Mouse (Mus musculus): ENCODE results near the gene Slk.
"Not testable (repeated sequence)": the region's sequence is repeated elsewhere in the genome, so short reads cannot be mapped to it uniquely, and the experiment has no call there.

Gene Slk

DNA sequence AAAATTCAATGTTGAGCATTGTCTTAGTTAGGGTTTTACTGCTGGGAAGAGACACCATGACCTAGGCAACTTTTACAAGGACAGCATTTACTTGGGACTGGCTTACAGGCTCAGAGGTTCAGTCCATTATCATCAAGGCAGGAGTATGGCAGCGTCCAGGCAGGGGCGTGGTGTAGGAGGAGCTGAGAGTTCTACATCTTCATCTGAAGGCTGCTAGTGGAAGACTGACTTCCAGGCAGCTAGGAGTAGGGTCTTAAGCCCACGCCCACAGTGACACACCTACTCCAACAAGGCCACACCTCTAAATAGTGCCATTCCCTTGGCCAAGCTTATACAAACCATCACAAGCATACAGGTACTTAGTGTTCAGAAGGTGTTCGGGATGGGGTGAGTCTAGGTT is 7.5 kb upstream of the Slk start:
- DNase-seq (ENCODE audit: low spot score) = not testable (repeated sequence)

DNA sequence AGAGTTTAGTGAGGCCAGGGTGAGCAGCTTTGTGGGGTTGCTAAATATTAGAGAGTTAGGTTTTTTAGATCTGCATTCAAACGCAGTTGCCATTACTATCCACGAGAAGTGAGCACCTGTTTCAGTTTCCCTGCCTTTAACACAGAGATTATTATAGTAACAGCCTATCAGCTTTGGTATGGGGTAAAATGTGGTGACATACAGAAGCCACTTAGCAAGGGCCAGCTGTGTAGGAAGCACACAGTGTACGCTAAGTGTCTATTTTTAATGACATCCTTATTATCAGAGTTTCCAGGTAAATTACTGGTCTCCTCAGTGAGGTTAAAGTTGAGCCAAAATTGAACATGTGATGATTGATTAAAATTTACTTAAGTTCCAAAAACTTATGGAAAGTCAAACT is 5.8 kb upstream of the Slk start:
- no peak for DNase-seq (ENCODE audit: low spot score)

DNA sequence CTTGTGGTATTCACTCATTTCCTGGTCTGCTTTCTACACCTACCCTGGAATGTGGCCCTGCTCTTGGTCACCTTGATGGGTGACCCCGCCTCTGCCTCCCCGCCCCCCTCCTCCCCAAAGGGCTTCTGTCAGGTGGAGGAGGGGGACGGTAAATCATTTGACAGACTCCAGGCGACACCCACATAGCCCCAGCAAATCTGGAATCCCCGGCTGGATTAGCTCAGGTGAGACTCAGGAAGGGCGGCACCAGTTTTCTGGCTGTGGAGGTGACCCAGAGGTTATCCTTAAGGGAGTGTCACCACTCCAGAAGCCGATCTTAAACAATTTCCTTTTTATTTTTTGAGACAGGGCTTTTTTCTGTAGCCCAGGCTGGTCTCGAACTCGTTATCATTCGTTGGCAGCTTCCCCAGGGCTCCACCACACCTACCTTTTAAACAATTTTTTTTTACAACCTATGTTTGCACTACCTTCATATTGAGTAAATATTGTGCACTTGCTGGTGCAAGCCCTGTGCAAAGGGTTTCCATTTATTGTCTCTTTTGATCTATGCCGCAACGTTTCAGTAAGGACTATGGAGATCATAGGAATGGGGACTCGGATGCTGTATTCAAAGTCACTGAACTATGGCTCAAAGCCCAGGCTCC is 775 bp upstream of the Slk start:
- no peak for DNase-seq (ENCODE audit: low spot score)

DNA sequence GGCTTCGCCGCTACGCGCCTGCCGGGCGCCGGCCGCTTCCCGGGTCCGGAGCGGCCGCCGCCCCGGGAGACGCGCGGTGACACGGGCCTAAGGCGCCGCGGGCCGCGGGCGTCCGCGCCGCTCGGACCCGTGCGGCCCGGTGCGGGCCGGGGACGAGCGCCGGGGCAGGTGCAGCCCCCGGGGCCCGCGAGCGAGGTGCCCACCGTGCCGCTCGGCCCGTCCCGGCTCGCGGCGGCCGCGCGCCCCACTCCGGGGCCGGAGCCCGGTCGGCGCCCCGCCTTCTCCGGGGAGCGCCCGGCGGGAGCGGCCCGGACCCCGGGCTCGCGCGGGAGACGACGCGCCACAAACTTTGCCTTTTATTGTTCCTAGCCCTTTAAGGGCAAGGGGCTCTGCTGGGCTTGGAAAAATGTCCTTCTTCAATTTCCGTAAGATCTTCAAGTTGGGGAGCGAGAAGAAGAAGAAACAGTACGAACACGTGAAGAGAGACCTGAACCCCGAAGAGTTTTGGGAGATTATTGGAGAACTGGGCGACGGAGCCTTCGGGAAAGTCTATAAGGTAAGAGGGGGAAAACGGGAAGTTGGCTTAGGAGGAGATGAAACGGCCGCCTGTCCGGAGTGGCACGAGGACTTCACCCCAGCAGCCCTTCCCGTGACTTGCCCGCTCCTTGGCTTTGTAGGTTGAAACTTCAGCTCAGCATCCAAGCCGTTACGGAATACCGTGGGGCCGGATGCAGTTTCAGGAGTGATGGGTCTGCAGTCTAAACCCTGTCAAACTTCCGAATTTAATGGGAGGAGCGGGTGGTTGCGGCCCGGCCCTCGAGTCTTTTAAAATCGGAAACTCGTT is 532 bp downstream of the Slk start:
- DNase-seq (ENCODE audit: low spot score) = no peak

DNA sequence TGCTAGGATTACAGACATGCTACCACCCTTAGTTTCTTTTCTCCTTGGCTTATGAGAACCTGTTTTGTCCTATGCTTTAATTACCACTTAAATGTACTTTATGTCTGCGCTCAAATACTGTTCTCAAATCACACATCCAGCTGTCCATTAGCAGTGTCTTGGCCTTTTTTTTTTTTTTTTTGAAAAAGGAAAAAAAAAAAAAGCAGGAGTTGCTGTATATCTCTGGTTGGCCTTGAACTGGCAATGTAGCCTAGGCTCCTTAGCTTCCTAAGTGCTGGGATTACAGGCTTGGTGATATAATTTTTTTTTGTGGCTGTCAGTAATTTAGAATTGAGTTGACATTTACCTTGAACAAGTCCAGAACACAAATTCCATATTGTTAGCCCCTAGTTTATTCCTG is 6.3 kb downstream of the Slk start:
- no peak for DNase-seq (ENCODE audit: low spot score)

DNA sequence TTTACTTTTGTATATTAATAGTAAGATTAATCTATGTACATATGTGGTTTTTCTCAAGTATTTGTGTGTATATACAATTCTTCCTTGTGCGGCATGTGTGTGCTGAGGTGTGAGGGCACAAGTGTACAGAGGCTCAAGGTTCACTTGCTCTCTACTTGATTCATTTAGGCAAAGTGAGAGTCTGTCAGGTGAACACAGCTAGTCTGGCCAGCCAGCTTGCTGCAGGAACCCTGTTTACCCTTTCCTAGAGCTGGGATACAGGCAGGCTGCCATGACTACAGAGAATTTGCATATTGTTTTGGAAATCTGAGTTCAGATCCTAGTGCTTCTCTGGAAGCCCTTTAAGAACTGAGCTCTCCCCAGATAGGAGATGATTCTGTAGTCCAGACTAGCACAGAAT is 7.5 kb downstream of the Slk start:
- DNase-seq (ENCODE audit: low spot score) = no peak

DNA sequence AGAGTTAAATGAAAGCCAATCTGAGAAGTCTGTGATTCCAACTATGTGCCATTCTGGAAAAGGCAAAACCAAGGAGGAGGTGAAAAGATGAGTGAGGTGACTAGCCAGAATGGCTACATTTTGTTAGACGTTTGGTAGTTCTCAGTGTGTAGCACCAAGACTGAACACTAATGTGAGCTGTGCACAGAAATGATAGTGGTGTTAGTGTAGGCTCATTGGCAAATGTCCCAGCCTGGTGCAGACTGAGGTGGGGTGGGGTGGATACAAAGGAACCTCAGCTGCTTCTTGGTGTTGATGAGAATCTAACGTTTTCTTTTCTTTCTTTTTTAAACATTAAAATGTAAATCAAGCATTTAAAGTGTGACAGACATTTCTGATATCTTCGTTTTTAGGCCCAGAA is 29.0 kb downstream of the Slk start:
- no peak for DNase-seq (ENCODE audit: low spot score)

DNA sequence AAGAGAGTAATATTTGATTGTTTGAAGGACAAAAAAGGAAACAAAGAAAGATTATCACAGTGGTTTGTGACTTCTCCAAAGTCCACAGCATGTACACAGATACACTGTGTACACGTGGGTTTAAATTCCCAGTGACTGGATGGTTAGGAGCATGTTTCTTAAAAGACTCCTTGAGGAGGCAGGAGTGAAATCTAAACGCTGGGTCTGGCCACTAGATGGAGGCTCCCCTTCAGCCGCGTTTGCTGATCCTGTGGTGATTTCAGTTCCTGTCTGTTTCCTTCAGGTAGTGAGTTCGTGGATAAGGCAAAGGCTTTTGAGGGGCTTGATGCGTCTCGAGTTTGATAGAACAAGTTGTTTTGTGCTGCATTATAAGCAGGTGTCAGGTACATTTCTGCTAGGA is 34.0 kb downstream of the Slk start:
- no peak for DNase-seq (ENCODE audit: low spot score)

DNA sequence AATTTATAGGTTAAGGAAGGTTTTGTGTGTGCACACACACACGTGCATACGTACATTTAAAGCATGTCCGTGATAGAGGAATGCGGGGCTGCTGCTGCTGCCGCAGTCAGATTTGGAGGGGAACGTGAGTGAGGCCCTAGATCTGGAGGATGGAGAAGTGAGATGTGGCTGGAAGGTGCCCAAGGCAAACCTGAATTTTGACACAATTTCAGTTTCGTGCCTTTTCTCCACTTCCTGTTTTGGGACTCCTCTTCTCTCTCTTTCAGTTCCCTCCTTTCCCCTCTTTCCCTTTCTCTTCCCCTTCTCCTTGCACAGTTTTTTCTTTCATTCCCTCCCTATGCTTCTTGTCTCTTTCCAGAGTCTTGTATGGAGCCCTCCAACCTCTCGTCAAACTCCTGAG is 42.0 kb downstream of the Slk start:
- no peak for DNase-seq (ENCODE audit: low spot score)

DNA sequence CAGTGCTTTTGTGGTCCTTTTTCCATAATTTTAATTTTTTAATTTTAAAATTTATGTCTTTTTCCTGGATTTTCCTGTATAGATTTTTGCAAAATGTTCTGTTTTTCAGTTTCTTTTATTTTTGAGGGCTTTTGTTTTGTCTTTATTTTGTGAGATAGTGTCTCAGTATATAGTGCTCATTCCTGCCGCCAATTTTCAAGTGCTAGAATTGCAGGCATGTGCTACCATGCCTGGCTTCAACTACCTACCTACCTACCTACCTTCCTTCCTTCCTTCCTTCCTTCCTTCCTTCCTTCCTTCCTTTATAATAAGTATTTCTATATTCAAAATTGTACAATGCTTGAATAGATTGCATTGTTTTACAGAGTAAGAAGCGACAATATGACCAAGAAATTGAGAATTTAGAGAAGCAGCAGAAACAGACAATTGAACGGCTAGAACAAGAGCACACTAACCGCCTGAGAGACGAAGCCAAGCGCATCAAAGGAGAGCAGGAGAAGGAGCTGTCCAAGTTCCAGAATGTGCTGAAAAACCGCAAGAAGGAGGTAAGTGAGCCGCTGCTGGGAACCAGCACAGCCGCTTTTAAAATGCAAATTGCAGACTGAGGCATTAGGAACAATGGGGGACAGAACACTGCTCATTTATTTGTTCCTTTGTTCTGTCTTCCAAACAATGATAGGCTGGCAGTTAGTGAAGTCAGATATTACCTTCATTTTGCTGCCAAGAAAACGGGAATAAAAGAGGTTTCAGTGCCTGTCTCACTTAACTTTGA is 45.6 kb downstream of the Slk start:
- DNase-seq (ENCODE audit: low spot score) = no peak

DNA sequence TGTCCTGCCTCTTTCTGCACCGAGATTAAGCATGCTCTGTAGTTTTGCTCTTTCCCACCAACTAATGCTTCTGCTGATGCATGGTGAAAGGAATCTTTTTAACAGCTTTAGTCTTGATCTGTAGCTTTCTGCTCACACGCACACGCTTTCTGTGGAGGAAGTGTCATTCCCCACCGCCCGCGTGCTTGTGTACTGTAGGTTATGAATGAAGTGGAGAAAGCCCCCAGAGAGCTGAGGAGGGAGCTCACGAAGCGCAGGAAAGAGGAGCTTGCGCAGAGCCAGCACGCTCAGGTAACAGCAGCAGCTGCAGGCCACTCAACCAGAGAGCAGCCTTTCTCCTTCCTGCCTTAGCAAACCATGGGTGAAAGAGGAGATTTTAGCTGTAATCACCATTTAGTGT is 48.0 kb downstream of the Slk start:
- no peak for DNase-seq (ENCODE audit: low spot score)

DNA sequence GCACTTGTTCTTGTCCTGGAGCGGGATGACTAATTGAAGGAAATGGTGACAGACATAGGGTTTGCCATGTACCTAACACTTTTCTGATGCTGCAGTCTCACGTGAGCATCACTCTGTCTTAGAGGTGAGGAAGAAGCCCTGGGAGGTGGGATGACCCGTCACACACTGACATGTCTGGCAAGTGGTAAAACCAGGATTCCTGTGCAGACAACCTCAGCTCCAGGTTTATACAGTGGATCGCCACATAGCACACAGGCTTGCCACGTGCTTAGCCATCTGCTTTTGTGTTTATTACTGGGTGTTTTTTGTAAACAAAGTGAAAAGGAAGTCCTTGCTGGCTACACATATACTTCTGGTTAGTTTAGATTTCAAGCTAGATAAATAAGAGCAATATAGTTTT is 49.6 kb downstream of the Slk start:
- no peak for DNase-seq (ENCODE audit: low spot score)

DNA sequence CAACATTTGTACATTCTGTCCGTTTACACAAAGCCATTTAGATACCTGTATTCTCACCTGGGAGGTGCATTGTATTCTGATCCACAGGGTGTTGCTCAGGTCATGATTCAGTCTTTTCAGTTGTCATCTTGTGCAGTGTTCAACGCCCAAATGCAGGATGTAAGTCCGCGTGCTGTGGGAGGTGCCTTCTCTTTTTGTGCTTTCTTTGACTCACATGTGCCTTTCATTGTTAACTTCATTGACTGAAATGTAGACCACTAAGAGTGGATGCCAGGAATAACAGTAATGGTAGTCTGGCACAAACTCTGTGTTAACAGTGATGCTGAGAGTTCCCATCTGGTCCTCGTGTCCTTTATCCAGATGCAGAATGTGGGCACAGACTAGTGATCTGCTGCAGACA is 50.9 kb downstream of the Slk start:
- no peak for DNase-seq (ENCODE audit: low spot score)

DNA sequence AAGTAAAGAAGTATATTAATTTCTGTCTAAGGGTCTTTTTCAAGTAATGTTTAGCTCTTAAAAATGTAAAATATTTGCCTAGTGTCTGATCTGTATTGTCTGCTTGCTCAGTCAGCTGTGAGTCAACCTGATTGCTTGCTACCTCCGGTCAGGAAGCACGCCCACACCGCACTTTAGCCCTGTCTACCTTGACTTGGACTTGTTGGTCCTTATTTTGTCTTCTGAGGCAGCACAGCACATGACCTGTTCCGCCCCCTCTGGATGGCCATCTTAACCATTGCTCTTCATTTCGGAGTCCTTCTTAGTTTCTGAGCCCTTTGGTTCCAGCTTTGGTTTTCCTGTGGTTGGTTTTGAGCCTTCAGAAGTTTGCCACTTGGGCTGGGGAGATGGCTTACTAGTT is 52.3 kb downstream of the Slk start:
- no peak for DNase-seq (ENCODE audit: low spot score)

DNA sequence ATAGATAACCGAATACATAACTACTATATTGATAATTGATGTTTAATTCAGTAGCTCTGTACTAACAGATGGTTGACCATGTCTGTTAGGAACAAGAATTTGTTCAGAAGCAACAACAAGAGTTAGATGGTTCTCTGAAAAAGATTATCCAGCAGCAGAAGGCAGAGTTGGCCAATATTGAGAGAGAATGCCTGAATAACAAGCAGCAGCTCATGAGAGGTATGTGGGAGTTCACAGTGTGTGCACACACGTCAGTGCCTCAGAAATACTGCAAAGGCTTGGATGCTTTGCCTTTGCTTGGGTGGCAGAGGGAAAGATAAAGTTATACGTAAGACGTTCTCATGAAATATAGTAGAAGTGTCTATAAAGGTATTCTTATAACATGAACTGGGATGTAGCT is 55.9 kb downstream of the Slk start:
- DNase-seq (ENCODE audit: low spot score) = no peak

DNA sequence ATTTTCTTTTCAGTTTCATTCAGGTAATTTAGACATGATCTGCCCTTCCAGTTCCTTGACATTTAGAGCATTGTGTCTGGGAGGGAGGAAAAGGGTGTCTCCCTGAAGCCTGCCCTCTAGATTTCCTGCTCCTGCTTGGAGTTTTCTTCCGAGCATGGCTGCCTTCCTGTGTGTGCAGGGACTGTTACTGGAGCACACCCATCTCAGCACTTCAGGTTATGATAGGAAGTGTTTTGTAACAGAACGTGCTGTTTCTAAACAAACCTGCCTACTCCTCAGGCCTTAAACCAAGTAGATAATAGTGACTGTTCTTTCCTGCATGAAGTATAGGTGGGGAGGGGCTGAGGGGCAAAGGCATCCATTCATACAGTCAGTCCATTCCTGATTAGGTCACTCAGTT is 64.4 kb downstream of the Slk start:
- no peak for DNase-seq (ENCODE audit: low spot score)

DNA sequence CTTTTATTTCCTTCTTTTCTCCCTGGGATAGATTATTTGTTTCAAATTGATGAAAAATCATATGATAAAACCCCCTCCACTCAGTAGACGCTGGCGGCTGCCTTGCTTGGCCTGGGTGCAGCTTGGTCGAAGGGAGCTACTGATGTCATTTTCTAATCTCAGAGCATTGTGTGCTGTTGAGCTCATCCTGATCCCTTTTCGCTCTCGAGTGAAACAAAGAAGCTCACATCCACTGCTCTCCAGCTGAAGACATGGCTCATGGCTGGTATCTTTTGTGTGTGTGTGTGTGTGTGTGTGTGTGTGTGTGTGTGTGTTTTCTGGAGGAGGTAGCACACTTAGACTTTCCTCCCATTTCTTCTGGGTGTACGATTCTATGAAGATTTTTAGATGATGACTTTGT is 66.1 kb downstream of the Slk start:
- DNase-seq (ENCODE audit: low spot score) = no peak

DNA sequence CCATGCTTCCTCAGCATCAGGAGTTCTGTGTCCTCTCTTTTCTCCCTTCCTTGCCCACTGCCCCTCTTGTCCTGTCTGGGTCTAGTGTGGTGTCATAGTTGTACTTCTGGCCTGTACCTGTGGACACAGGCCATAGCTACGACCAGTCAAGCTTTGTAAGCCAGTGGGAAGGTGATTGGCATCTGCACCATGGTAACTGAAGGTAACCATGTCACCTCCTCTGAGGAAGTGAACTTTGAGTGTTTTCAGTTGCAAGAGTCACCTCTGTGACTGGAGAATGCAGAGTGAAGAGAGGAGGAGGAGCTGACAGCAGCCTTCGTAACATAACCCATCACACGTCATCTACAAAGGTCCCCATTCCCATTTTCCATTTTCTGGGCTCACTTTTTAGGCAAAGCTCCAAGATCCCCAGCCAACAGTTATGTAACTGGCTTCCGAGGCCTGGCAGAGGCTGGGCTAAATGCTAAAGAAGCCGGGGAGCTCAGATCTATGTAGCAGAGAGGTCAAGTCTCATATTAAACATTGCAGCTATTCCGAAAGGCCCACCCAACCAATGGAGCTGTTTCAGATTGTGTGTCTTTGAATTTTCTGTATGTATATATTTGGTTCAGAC is 67.1 kb downstream of the Slk start:
- no peak for DNase-seq (ENCODE audit: low spot score)

DNA sequence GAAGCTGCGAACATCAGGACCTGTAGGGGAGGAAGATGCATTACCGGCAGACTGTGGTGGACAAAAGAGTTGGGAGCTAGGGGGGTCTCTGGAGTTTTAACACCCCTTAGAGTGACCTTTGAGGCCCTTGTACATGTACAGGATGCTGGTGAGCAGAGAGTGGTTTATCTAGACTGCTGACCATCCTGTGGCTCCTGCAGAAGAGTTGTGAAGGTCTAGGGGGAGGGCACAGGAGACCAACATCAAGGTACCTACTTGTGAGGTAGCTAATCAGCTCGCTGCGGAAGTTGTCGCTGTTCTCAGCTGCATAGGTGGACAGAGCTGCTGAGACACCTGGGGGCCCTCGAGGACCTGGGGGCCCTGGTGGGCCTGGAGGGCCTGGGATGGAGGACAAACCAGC is 69.6 kb downstream of the Slk start:
- no peak for DNase-seq (ENCODE audit: low spot score)

DNA sequence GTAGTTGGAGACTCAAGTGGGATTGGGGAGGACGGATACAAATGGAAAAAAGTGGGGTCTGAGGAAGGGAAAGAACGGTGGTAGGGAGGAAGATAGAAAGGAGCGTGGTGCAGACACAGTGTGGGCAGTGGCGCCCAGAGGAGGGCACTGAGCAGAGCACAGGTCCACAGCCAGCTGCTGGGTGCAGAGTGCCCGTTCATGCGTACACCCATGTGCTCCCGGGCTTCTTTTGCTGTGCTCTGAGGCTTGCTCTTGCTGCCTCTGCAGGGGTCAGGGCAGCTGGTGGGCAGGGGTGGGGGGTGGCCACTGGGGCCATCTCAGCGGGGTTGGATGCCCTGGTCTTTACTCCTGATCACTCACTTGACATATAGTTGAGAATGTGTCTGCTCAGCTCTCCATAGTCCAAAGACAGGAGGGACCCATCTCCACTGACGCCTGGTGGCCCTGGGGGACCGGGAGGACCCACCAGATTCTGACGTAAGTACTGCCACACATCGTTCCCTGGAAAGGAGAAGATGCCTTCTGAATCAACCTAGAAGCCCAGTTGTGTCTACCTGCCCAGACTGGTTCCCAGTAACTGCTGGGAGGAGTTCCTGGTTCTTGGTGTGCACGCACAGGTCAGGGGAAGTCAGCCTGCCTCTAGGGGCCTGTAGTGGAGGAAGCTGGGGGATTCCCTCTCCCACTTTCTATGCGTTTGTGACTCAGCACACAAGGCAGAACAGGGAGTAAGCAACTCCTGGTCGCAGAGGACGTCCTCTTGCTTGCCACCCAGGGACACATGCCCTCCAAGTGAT is 71.1 kb downstream of the Slk start:
- no peak for DNase-seq (ENCODE audit: low spot score)

DNA sequence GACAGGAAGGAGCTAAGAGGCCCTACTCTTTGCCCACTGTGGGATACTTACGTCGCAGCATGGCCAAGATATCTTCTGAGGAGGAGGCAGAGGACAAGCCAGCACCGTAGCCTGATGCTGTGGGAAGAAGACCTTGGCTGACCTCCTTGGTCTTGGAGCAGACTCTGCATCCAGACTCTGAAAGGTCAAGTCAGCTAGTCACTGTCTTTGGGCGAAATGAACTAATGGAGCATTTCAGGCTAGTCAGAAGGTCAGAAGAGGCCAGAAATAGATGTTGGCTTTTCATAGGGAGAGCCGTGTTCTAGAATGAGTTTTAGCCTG is 71.6 kb downstream of the Slk start:
- no peak for DNase-seq (ENCODE audit: low spot score)

DNA sequence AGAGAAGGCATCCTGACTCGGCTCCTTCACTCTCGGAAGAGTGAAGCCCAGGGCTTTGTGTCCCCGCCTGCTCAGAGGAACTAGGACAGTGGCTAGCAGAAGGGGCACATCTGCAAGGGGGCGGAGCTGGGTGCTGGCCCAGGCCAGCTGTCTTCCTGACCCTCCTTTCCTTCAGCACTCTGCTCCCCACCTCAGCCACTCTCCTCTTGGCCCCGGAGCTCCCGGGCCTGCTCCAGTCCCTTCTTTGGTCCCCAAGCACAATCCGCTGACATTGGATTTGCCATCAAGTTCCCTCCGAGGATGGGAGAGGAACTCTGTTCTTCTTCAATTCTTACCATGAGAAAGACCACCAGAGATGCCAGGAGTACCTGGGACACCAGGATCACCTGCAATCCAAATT is 72.8 kb downstream of the Slk start:
- no peak for DNase-seq (ENCODE audit: low spot score)
